Mouse (Mus musculus) liver, embryonic 16.5 days (tissue): ENCODE data around the gene Hist1h3g. TPM values are rescaled to one million over a fixed set of nuclear protein-coding genes. Genes with fewer than 3 reads are reported as not detected.
"Not testable (repeated sequence)": the region's sequence is repeated elsewhere in the genome, so short reads cannot be mapped to it uniquely, and the experiment has no call there.

Experiments used
- ATAC-seq: fragments of 200-750 bp; cut with Nextera tagmentation; 2 replicates; pipeline ENCODE4 v1.8.0; 2017; ENCODE audit warnings: low read depth, mild to moderate bottlenecking, moderate number of reproducible peaks, moderate library complexity
- H3K27ac ChIP-seq: fragments of 300-500 bp; sonication (generic); 2 replicates; pipeline ENCODE4 v1.5.1; 2014; ENCODE audit warnings: mild to moderate bottlenecking, low read length
- H3K27me3 ChIP-seq: fragments of 300-500 bp; sonication (generic); 2 replicates; pipeline ENCODE4 v1.6.1; 2014; ENCODE audit warnings: low read depth, low read length, mixed read lengths; ENCODE audit not compliant: control insufficient read depth, insufficient read depth
- H3K36me3 ChIP-seq: fragments of 300-500 bp; sonication (generic); 2 replicates; pipeline ENCODE4 v1.6.1; 2014; ENCODE audit warnings: mild to moderate bottlenecking; ENCODE audit not compliant: control insufficient read depth, insufficient read depth
- H3K4me1 ChIP-seq: fragments of 300-500 bp; sonication (generic); 2 replicates; pipeline ENCODE4 v1.6.1; 2014; ENCODE audit warnings: low read depth, low read length, mixed read lengths; ENCODE audit not compliant: control insufficient read depth
- H3K4me2 ChIP-seq: fragments of 300-500 bp; sonication (generic); 2 replicates; pipeline ENCODE4 v1.6.1; 2014; ENCODE audit warnings: low read depth, low read length, mixed read lengths
- H3K4me3 ChIP-seq: fragments of 300-500 bp; sonication (generic); 2 replicates; pipeline ENCODE4 v1.5.1; 2014; ENCODE audit warnings: low read depth, mild to moderate bottlenecking, low read length
- H3K9ac ChIP-seq: fragments of 300-500 bp; sonication (generic); 2 replicates; pipeline ENCODE4 v1.6.1; 2014; ENCODE audit warnings: low read depth, low read length
- H3K9me3 ChIP-seq: fragments of 300-500 bp; sonication (generic); replicated peaks from 2 replicates; pipeline ENCODE4 v1.6.1; 2016; ENCODE audit warnings: low read length; ENCODE audit not compliant: control insufficient read depth
- WGBS: fragments of 180-500 bp; shearing (Covaris S2); extraction: QIAGEN DNeasy Blood & Tissue Kit; methylation state at CpG from one replicate; pipeline ENCODE4 v1.1.7; 2014; ENCODE audit not compliant: insufficient replicate concordance; 5-methylcytosine and 5-hydroxymethylcytosine counted together
- polyA plus RNA-seq: library from polyadenylated mRNA; unstranded; fragments of >200 nt; fragmentation: Nextera tagmentation; extraction: Ambion mirVana; gene quantifications from 2 replicates; pipeline ENCODE4 v1.2.1, GENCODE M21; 2015

Hist1h3g gene
- polyA plus RNA-seq, 1 experiment from 2014 or later, result 11.0 TPM

- peak overlapping the region; percentile 81 for H3K27ac ChIP-seq
- peak overlapping the region; percentile 54 for H3K9ac ChIP-seq
- not testable (repeated sequence) for H3K9me3 ChIP-seq, ATAC-seq, H3K36me3 ChIP-seq, H3K27me3 ChIP-seq
- WGBS, result 28% methylated on average over 2 of the region's 2 CpGs
- H3K4me3 ChIP-seq, result peak overlapping the region; percentile 46
- H3K4me2 ChIP-seq, result peak overlapping the region; percentile 57
- peaks cover 30% of the 10 kb centered on the region for H3K4me1 ChIP-seq
These were observed 25.5 kb downstream of the Hist1h3g start for GRCm38 (mm10) chr13:23560699-23561098.

DNA sequence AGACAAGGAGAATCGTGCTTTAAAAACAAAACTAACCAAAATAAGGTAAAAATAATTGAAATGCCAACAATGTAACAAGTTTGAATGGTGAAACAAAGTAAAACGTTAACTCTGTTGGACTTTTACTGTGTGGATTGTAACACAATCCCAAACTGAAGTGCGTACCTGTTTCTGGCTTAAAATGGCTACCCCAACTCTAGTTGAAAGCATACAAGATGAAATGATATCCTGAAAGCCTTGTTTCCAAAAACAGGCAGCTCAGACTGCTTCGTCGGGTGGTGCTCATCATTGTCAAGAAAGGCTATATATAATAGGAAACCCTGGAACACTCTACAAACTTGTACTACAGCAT, 26.3 kb downstream of the Hist1h3g start:
- not testable (repeated sequence) for H3K27me3 ChIP-seq, ATAC-seq, H3K36me3 ChIP-seq, H3K9ac ChIP-seq, H3K9me3 ChIP-seq
- peak overlapping the region; percentile 98 for H3K27ac ChIP-seq
- peak overlapping the region; percentile 81 for H3K4me2 ChIP-seq
- 0% methylated on average over 2 of the region's 5 CpGs for WGBS
- peaks cover 30% of the 10 kb centered on the region for H3K4me1 ChIP-seq
- peak overlapping the region; percentile 60 for H3K4me3 ChIP-seq

DNA sequence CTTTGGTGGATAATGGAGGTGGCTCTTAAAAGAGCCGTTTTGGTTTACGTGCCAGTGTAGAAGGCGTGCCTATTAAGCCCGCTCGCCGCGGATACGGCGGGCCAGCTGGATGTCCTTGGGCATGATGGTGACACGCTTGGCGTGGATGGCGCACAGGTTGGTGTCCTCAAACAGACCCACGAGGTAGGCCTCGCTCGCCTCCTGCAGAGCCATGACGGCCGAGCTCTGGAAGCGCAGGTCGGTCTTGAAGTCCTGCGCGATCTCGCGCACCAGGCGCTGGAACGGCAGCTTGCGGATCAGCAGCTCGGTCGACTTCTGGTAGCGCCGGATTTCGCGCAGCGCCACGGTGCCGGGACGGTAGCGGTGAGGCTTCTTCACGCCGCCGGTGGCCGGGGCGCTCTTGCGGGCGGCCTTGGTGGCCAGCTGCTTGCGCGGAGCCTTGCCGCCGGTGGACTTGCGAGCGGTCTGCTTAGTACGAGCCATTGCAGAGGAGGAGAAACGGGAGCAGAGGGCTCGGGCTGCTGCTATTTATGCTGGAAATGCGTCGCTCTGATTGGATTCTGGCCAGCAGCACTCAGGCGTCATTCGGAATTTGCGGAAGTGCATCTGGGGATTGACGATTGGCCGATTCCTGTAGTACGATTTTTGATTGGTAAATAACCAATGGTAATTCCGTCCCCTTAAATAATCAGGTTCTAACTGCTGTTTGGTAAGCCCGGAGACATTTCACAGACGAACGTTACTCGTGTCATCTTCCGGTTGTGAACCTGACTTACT, 26.8 kb downstream of the Hist1h3g start, which contains the start of gene Hist1h3e:
Gene Hist1h3e (minus strand): TSS at position 487 of the 777 bp plus-strand sequence.
- peak within 1 kb of the TSS; percentile 81 for H3K4me2 ChIP-seq
- peak within 1 kb of the TSS; percentile 71 for H3K9ac ChIP-seq
- peak; percentile 93 for ATAC-seq
- peak within 1 kb of the TSS; percentile 98 for H3K27ac ChIP-seq
- not testable (repeated sequence) for H3K9me3 ChIP-seq, H3K36me3 ChIP-seq, H3K27me3 ChIP-seq
- peaks cover 27% of the 10 kb centered on the region for H3K4me1 ChIP-seq
- H3K4me3 ChIP-seq, result peak within 1 kb of the TSS; percentile 60
- under 1% methylated on average over 42 of the region's 67 CpGs for WGBS

GRCm38 (mm10) chr13:23562699-23563462, 27.7 kb downstream of the Hist1h3g start:
- no peak for ATAC-seq
- peaks cover 27% of the 10 kb centered on the region for H3K4me1 ChIP-seq
- 2% methylated on average over 18 of the region's 18 CpGs for WGBS

GRCm38 (mm10) chr13:23564482-23564881, 29.3 kb downstream of the Hist1h3g start:
- H3K4me2 ChIP-seq, result no peak overlapping the region
- H3K9me3 ChIP-seq, result no peaks in the 10 kb centered on the region
- H3K27me3 ChIP-seq, result no peaks in the 10 kb centered on the region
- H3K36me3 ChIP-seq, result no peaks in the 10 kb centered on the region
- 81% methylated on average over 2 of the region's 2 CpGs for WGBS
- ATAC-seq, result no peak
- peaks cover 28% of the 10 kb centered on the region for H3K4me1 ChIP-seq
- no peak overlapping the region for H3K4me3 ChIP-seq
- H3K27ac ChIP-seq, result no peak overlapping the region
- no peak overlapping the region for H3K9ac ChIP-seq

More at GRCm38 (mm10) chr13:23562699-23563462, 27.7 kb downstream of the Hist1h3g start:
- Histone ChIP-seq H3K9ac (peak overlapping the region; percentile 71), H3K4me3 (peak overlapping the region; percentile 60), H3K27ac (peak overlapping the region; percentile 98), H3K36me3 (no peaks in the 10 kb centered on the region), H3K9me3 (no peaks in the 10 kb centered on the region), H3K4me2 (peak overlapping the region; percentile 81), H3K27me3 (no peaks in the 10 kb centered on the region)

DNA sequence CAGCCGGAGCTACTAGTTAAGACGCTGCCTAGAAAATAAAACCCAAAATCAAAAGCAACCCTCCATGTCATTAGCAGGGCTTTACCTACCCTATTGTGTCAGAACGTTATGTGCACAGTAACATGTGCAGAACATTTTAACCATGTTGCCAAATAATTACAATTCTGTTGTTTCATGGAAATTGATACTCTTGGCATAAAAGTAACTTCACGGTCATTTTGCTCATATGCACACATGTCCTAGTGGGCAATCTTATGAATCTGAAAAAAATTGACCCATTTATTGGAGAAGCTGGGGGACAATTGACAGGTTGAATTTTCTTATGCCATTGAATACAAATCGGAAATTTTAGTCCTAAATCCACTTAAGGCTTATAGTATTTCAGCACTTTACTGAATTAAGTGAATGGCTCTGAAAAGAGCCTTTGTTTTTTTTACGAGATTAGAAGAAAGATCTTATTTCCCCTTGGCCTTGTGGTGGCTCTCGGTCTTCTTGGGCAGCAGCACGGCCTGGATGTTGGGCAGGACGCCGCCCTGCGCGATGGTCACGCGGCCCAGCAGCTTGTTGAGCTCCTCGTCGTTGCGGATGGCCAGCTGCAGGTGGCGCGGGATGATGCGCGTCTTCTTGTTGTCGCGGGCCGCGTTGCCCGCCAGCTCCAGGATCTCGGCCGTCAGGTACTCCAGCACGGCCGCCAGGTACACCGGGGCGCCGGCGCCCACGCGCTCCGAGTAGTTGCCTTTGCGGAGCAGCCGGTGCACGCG, 35.2 kb downstream of the Hist1h3g start:
- not testable (repeated sequence) for H3K36me3 ChIP-seq, ATAC-seq, H3K9me3 ChIP-seq, H3K27me3 ChIP-seq
- peak overlapping the region; percentile 98 for H3K27ac ChIP-seq
- WGBS, result 2% methylated on average over 18 of the region's 41 CpGs
- H3K9ac ChIP-seq, result peak overlapping the region; percentile 70
- peaks cover 10% of the 10 kb centered on the region for H3K4me1 ChIP-seq
- H3K4me2 ChIP-seq, result peak overlapping the region; percentile 65
- peak overlapping the region; percentile 63 for H3K4me3 ChIP-seq

DNA sequence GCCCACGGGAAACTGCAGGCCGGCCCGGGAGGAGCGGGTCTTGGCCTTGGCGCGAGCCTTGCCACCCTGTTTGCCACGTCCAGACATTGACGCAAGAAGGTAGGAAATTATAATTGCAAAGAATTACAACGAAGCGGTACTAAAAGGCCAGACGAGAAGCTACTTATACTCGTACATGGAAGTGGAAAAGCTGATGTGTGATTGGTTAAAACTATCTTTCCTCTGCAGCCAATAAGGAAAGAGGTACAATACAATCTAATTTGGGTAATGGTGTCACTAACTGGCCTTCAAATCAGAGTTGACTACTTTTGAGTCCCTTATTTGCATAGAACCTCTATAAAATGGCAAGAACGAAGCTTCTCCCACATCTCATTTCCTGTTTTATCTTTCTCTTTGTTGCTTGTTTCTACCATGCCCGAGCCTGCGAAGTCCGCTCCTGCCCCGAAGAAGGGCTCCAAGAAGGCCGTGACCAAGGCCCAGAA, 35.8 kb downstream of the Hist1h3g start, which contains the start of the genes Hist1h2ae and Hist1h2bg:
Gene Hist1h2ae (minus strand): TSS at position 199 of the 482 bp plus-strand sequence.
Gene Hist1h2bg (plus strand): TSS at position 375 of the 482 bp plus-strand sequence.
- Histone ChIP-seq H3K27me3 (no peaks in the 10 kb centered on the region), H3K4me1 (peaks cover 7% of the 10 kb centered on the region), H3K9ac (peak within 1 kb of the TSS; percentile 73), H3K36me3 (no peaks in the 10 kb centered on the region), H3K4me2 (peak within 1 kb of the TSS; percentile 79), H3K4me3 (peak within 1 kb of the TSS; percentile 63), H3K9me3 (no peaks in the 10 kb centered on the region), H3K27ac (peak within 1 kb of the TSS; percentile 98)
- peak; percentile 75 for ATAC-seq
- WGBS, result under 1% methylated on average over 18 of the region's 18 CpGs

GRCm38 (mm10) chr13:23571504-23572217, 36.4 kb downstream of the Hist1h3g start:
- H3K4me2 ChIP-seq, result peak overlapping the region; percentile 79
- H3K27ac ChIP-seq, result peak overlapping the region; percentile 98
- 0% methylated on average over 9 of the region's 34 CpGs for WGBS
- H3K9me3 ChIP-seq, H3K36me3 ChIP-seq, H3K27me3 ChIP-seq, H3K4me1 ChIP-seq: not testable (repeated sequence)
- peak overlapping the region; percentile 63 for H3K4me3 ChIP-seq
- peak; percentile 0; the same call in 1 of the 2 replicates for ATAC-seq
- peak overlapping the region; percentile 73 for H3K9ac ChIP-seq
